Mouse (Mus musculus) megakaryocyte, embryonic 14.5 days (primary cell): Measurements from ENCODE around the gene 1700020L24Rik.

Source experiments
- FLI1 ChIP-seq: IDR thresholded peaks from 2 replicates; pipeline ENCODE4 v1.6.1; 2012; ENCODE audit warnings: low read length, inconsistent platforms, mixed read lengths
- GATA1 ChIP-seq: IDR thresholded peaks from 3 replicates; pipeline ENCODE4 v1.6.1; 2012; ENCODE audit warnings: mixed read lengths, low read length, inconsistent platforms, borderline replicate concordance

DNA sequence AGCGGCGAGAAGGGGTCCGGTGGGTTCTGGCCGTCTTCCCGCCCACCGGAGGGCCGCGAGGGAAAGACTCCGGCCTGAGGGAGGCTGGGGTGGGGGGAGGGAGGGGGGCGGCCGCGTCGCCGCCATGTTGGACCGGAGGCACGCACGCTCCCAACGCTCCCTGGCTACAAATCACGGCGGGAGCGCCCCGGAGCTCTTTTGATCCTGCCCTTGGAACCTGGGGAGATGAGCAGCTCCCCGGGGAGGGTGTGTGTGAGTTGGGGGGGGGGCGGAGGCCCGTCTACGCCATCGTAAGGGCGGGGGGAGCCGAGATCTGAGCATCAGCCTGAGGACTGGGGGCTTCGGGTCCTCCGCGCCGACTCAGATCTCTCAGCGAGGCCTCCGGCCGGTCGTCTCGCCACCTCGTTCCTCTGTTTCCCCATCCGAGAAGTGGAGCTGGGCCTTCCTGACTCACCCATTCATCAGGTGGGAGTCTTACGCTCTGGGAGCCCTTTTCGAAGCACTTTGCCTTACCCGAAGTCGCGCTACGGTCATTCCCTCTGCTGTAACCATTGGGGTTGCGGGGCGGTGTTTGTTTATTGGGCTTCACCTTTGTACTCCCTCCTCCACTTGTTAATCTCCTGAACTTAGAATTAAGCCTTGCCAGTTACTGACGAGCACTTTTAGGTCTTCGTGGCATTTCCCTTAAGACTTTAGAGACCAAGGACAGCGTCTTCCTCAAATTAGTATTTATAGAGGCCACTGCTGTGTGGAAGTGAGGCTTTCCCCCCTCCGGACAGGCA lies 35.9 kb downstream of the 1700020L24Rik start:
- TF ChIP-seq GATA1 (no peak), FLI1 (no peak)
